Mouse (Mus musculus) megakaryocyte, embryonic 14.5 days (primary cell): ENCODE measurements at regions not wholly inside any gene's neighbourhood (a gene's known extent, or its start where the extent isn't known, plus 50 kb on each side); places are given as distances from the start of the nearest gene placed in this dataset.

ENCODE experiments used
- FLI1 ChIP-seq: IDR thresholded peaks from 2 replicates; pipeline ENCODE4 v1.6.1; 2012; ENCODE audit warnings: low read length, inconsistent platforms, mixed read lengths
- GATA1 ChIP-seq: IDR thresholded peaks from 3 replicates; pipeline ENCODE4 v1.6.1; 2012; ENCODE audit warnings: mixed read lengths, low read length, inconsistent platforms, borderline replicate concordance

DNA sequence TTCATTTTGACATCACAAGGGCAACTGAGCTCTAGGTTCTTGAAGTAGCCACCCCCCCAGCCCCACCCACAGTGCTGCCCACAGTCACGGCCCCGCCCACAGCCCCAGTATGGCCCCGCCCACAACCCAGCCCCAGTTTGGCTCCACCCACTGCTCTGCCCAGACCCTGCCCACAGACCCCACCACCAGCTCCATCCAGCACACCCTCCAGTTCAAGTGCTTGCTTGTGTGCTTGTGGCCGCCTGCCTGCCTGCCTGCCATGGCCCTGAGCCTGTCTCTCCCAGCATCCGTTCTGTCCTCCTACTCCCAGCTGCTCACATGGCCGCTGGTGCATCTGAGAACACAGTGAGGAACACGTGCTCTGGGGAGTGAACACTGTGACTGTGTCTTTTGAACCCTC lies 92.0 kb downstream of the Barhl2 start:
- TF ChIP-seq GATA1: no peak
- no peak for TF ChIP-seq FLI1
